Mouse (Mus musculus) CD4-positive, CD25-positive, alpha-beta regulatory T cell, adult 2 months (primary cell): ENCODE measurements around the gene Rgs5.

Source experiments
- DNase-seq: peaks from one replicate; pipeline ENCODE4 v3.0.0-alpha.2; 2012; ENCODE audit warnings: low read depth, low spot score

Rgs5 gene

DNA sequence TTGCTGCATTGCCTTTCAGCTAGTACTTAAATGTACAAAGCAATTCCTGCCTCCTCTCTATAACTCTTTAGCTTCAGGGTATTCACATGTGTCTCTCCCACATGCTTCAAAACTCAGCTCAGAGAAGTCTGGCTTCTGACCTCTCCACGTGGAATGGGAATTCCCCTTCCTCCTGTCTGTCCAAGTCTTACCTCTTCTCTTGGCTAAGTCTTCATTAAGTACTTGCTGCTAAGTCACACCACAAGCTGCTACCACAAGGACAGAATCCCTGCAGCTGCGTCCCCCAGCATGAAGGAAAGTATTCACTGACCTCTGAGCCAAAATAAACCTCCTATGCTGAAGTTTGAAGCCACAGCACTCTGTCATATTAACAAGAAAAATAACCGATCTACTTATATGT lies 71.0 kb downstream of the Rgs5 start:
- DNase-seq, result no peak

DNA sequence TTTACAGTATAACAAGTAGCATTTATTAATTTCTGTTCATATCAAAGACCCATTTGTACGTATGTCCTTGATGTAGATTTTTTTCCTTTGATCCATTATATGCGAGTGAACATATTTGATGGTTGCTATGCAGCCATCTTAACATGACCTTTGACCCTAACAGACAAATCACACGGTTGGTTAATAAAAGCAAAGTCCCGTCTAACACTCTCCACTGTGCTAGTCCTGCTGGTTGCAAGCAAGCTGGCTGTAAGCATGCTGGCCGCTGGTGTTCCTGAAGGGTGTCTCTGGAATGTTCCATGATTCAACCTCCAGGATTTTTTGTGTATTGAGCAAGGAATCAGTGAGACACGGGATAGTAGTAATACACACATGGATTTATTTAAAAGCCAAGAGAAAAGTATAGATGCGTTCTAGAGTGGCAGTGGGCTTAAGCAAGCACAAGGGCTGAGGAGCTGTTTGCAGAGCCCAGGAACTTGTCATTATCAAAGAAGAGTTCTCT lies 75.3 kb downstream of the Rgs5 start:
- DNase-seq, result no peak

GRCm38 (mm10) chr1:169736139-169736538 lies 80.8 kb downstream of the Rgs5 start:
- no peak for DNase-seq

GRCm38 (mm10) chr1:169737231-169737630 lies 81.9 kb downstream of the Rgs5 start:
- DNase-seq, result no peak

DNA sequence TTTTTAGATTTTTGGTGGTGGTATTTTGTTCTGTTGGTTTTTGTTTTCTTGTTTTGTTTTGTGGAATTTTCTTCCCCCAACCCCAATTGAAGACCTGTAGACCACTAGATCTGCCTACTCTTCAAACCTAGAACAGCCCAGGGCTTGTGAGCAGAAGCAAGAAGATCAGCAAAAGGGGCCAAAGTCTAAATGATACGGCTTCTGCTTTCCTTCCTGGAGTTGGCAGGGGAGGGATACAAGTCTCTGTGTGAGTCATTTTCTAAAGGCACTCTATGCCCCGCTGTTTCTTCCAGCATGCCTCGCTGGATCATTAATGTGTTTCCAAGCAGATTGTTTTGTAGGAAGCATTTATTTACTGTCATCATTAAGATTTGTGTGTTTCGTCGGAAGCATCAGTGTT lies 85.8 kb downstream of the Rgs5 start:
- DNase-seq, result no peak
